Mouse (Mus musculus) olfactory bulb, adult 2 months (tissue): ENCODE measurements around the gene 2310046K23Rik.
"Not testable (repeated sequence)": the region's sequence is repeated elsewhere in the genome, so short reads cannot be mapped to it uniquely, and the experiment has no call there.

ENCODE experiments used
- CTCF ChIP-seq: fragments of 200-500 bp; IDR thresholded peaks from 2 replicates; pipeline ENCODE4 v1.5.1; 2012; ENCODE audit warnings: low read depth, mild to moderate bottlenecking, low read length, moderate library complexity; ENCODE audit not compliant: insufficient read depth
- POLR2A ChIP-seq: fragments of 200-500 bp; IDR thresholded peaks from 2 replicates; pipeline ENCODE4 v1.6.1; 2012; ENCODE audit warnings: mild to moderate bottlenecking, low read depth, low read length, moderate library complexity; ENCODE audit not compliant: insufficient read depth

DNA sequence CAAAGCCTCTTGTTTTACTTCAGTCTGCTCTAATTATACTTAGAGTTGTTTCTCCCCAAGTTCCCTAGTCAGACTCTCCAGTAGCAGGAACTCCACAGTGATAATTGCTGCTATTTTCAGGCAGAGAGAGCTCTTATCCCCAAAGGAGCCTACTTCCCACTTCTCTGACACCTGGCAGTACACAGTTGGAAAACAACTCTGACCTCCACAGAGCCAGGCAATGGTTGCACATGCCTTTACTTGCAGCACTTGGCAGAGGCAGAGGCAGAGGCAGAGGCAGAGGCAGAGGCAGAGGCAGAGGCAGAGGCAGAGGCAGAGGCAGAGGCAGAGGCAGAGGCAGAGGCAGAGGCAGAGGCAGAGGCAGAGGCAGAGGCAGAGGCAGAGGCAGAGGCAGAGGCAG lies 44.0 kb downstream of the 2310046K23Rik start:
- not testable (repeated sequence) for TF ChIP-seq CTCF, POLR2A
